In genomic region chr12:99549811-99550210, GRCm38 (mm10) we compare ENCODE assay signal across 17 mouse cellular contexts.
"Had no signal": no experiment of that assay in that cellular context is flagged by ENCODE, and none has a peak within 500 bp of the region (broad histone marks: within the 10 kb centered on the region; RNA-seq: fewer than 3 reads in every experiment).

No protein-coding gene starts in this region.

- DNase-seq: left cerebral cortex, postnatal 4 days; liver; liver, embryonic 13.5 days; liver, postnatal 0 days; lung, adult 18-20 months; lung, adult 2 months; lung, embryonic 14.5 days; lung, postnatal 10 days; lung, postnatal 14 days; lung, postnatal 36 days; lung, postnatal 4 days; midbrain, embryonic 14.5 days had no signal

- ATAC-seq: liver, embryonic 12.5 days; liver, postnatal 0 days; lung, postnatal 0 days; midbrain, embryonic 13.5 days; midbrain, embryonic 15.5 days; midbrain, embryonic 16.5 days had no signal
